Mouse (Mus musculus) testis, adult 2 months (tissue): ENCODE results near the gene 1110051M20Rik.

Source experiments
- CTCF ChIP-seq: fragments of 200-500 bp; IDR thresholded peaks from 2 replicates; pipeline ENCODE4 v1.5.1; 2012; ENCODE audit warnings: low read depth, mild to moderate bottlenecking, inconsistent platforms, low read length, moderate library complexity; ENCODE audit not compliant: control insufficient read depth, insufficient read depth, insufficient replicate concordance
- POLR2A ChIP-seq: fragments of 200-500 bp; IDR thresholded peaks from 2 replicates; pipeline ENCODE4 v1.6.1; 2012; ENCODE audit warnings: low read depth, mild to moderate bottlenecking, inconsistent platforms, low read length, moderate library complexity; ENCODE audit not compliant: control insufficient read depth

DNA sequence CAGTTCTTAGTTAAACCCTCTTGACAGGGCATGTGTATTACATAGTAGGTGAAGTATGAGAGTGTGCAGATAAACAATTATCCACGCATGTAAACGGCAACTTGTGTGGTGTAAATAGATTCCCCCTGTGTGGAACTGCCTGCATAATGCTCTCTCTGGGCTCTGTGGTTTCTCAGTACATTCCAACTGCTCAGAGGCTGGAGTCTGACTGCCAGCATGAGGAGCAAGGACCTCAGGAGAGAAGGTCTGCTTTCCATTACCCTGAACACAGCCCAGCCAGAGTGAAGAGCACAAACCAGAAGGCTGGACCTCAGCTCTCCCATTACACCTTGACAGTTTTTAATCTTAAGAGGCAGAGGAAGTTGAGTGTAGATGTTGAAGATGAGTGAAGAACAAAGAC, 33.0 kb downstream of the 1110051M20Rik start:
- no peak for TF ChIP-seq POLR2A
- no peak for TF ChIP-seq CTCF
